Mouse (Mus musculus) cerebellum, postnatal 4 days (tissue): ENCODE measurements around the gene Stag1.

ENCODE experiments used
- DNase-seq, 2 experiments: peaks; one replicate each; pipeline ENCODE4 v3.0.0; 2022; ENCODE audit warnings: low spot score in 2 of 2, mixed read lengths in 1 of 2

Stag1 gene

DNA sequence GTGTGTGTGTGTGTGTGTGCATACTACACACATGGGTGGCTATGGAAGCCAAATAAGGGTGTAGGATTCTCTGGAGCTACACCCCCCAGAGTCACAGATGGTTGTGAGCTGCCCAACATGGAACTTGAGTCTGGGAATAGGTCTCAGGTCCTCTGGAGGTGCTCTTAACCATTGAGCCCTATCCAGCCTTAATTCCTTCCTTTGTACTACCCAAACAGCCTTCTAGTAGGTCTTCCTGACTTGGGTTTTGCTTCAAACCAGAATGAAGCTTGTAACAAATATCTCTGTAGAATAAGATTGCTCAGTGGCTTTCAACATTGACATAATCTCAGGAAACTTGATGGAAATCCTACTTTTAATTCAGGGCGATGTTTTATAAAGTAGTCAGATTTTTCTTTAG, 7.9 kb downstream of the Stag1 start:
- DNase-seq: no peak

DNA sequence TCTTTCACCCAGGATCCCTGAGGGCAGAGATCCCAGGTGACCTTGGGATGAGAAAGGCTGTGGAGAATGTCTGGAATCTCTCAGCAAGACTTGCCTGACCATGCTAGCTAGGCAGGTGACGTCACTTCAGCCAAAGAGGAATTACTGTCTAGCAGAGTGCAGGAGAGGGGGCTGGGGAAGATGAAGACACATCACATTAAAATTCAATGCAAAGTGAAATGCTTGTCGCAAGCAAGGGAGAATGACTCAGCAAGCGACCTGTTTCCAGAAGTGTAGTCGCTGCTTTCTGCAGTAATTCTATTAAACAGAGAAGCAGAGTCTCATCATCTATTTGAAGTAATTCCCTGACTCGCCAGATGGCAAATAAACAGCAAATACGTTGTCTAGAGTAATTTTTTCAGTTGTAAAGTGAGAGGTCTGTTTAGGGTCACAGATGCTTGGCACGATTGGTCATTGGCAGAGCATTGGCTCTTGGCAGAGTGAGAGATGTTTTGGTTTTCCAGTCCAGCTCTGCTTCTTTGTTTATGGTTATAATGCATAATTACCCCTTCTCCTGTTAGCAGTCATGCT, 8.5 kb downstream of the Stag1 start:
- peak in 1 of 2 experiments; percentile 12 for DNase-seq

GRCm38 (mm10) chr9:100613501-100614071, 16.0 kb downstream of the Stag1 start:
- DNase-seq: no peak

DNA sequence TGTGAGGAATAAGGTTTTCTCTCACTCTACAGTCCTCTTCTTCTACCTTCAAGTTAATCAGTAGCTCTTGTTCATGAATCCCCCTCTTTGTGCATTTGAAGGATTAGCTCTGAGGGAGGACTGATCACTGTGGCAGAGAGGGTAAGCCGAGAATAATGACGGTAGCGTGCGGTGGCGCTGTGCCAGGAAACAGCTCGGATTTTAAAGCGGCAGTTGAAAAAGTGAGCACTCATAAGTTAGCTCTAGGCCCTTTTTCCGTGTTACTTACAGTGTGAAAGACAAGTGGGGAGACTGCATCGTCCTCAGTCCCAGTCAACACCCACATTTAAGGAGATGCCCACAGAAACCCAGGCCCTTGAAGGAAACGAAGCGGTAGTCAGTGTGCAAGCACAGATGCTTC, 19.3 kb downstream of the Stag1 start:
- DNase-seq: peak in 1 of 2 experiments; percentile 43

GRCm38 (mm10) chr9:100626258-100626657, 28.7 kb downstream of the Stag1 start:
- DNase-seq: no peak

GRCm38 (mm10) chr9:100640754-100641153, 43.2 kb downstream of the Stag1 start:
- no peak for DNase-seq

DNA sequence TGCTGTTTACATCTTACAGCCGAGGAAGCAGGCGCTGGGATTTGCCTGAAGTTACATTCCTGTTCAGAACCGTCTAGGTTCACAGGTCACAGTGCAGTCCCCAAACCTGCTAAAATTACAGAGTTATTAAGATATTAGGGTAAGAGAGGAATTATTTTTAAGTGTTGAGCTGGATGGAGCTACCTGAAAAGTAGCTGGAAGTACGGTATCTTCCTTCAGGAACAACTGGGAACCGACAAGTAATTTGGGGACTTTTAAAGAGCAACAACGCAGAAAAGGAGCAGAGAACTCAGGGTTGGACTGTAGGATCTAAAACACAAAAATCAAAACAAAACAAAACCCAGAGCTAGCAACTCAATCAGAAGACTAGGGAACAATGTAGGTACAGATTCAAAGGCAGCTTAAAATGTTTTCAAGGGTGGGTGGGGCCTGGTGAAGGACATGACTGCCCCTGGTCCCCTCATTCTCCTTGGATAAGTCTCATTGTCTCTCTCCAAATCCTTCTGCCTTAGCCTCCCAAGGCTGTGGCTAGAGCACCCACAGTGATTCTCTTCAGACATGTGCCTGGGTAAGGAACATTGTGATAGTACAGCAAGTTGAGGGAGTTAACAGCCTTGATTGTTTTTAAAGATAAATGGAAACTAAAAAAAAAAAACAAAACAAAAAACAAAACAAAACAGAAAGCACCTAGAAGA, 43.9 kb downstream of the Stag1 start:
- no peak for DNase-seq

GRCm38 (mm10) chr9:100642186-100642839, 44.7 kb downstream of the Stag1 start:
- DNase-seq: no peak

GRCm38 (mm10) chr9:100642840-100643697, 45.5 kb downstream of the Stag1 start:
- DNase-seq: peak; percentile 100

DNA sequence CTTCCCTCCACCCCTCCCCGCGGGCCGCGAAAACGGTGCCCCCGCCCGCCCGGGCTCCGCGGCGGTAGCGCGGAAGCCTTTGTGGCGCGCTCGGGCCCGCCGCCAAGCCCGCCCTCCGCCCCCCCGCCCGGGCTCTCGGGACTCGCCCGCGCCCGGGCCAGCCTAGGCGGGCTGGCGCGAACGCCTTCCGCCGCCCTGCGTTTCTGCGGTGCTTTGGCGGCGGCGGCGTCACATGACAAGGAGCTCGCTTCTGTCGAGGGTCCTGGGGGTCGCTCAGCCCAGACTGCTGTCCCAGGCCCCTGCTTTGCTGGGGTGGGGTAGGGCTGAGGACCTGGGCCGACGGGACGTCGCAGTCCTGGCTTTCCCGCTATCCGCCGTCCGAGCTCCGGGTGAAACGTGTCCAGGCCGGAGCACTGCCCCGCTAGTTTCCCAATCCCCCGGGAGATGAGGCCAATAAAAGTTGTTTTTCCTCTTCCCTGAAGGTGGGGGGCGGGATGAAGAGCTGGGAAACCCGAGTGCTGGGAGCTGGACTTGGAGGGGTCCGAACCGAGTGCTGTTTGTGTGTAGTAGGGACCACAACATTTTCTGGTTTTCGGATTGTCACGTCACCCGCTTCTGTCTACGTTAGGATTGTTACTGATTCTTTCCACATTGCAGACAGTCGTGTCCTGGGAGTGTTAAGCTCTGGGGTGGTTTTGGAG, 46.6 kb downstream of the Stag1 start:
- peak; percentile 25 to 62 for DNase-seq

GRCm38 (mm10) chr9:100645026-100645940, 47.7 kb downstream of the Stag1 start:
- DNase-seq: no peak

DNA sequence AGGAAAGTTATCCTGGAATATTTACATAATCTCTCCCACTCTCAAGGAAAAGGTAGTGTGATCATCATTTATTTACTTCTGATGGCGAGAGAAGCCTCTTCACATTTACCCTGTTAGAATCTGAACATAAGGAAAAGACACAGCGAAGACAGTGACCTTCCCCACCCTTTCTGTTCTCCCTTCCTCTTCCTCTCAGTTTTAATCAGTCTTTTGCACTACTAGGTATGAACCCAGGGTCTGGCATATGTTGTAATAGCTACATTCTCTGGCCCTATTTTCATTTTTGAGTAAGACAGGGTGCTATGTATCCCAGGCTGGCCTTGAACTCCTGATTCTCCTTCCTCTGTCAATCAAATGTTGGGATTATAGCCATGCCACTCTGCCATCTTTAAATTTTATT, 48.7 kb downstream of the Stag1 start:
- no peak for DNase-seq

GRCm38 (mm10) chr9:100647774-100648323, 50.3 kb downstream of the Stag1 start:
- DNase-seq: no peak

GRCm38 (mm10) chr9:100654104-100654503, 56.5 kb downstream of the Stag1 start:
- no peak for DNase-seq

GRCm38 (mm10) chr9:100656058-100656457, 58.5 kb downstream of the Stag1 start:
- DNase-seq: no peak

DNA sequence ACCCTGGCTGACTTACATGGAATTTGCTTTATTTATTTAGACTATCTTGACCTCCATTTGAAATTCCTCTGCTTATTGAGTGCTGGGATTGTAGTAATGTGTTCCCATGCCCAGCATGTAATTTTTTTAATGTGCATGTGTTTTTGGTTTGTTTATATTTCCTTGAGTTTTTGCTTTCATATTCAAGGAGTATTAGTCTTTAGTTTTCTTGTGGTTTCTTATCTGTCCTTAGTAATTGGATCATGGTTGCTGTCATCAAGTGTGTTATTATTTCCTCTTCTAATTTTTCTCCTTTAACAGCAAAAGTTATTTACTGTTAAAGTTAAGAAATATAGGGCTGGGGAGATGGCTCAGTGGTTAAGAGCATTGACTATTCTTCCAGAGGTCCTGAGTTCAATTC, 63.0 kb downstream of the Stag1 start:
- no peak for DNase-seq

- DNase-seq: no peak
These were observed 66.0 kb downstream of the Stag1 start for GRCm38 (mm10) chr9:100663473-100664134.

- no peak for DNase-seq
These were observed 72.6 kb downstream of the Stag1 start for GRCm38 (mm10) chr9:100670151-100670550.

- DNase-seq: no peak
These were observed 81.4 kb downstream of the Stag1 start for GRCm38 (mm10) chr9:100679036-100679435.
